Mouse (Mus musculus): ENCODE measurements around the gene Fbxo39.
A peak's percentile ranks its signal among the peaks of the same experiment; 100 is the strongest.

Fbxo39 gene

GRCm38 (mm10) chr11:72363523-72364240 lies 49.4 kb downstream of the Fbxo39 start:
- peak; percentile 18 for DNase-seq (ENCODE audit: low read depth)

DNA sequence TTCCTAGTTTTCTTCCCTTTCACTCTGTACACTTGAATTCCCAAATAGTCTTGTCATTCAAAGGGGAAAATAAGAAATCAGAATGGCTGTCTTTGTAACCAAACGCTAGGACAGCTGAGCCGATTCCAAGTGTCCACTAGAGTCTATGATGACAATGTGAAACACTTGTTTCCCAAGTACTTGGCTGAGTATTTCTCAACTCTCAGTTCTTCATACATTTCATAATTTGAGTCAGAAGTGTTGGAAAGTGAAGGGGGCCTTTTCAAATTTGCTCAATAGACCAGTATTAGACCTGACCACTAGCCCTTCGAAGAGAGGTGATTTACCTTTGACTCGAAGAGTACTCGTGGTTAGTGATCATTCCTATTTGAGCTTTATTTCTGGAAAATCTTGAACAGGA lies 50.3 kb downstream of the Fbxo39 start:
- DNase-seq (ENCODE audit: low read depth) = no peak

DNA sequence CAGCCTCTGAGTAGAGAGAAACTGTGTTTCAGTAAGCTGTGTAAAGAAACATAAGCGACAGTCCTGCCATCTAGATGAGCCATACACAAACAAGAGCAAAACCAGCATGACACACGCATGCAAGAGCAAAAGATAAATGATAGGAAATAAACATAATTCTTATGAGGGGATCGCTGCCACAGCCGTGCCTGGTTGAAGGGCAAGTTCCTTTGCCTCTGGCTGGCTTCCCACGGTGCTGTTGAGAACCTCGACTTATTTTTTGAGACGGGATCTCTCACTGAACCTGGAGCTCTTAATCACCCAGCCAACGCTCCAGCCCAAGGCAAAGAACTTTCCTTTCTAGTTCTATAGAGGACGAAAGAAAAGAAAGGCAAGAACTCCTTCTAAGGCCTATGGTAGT lies 51.9 kb downstream of the Fbxo39 start:
- DNase-seq (ENCODE audit: low read depth) = no peak

DNA sequence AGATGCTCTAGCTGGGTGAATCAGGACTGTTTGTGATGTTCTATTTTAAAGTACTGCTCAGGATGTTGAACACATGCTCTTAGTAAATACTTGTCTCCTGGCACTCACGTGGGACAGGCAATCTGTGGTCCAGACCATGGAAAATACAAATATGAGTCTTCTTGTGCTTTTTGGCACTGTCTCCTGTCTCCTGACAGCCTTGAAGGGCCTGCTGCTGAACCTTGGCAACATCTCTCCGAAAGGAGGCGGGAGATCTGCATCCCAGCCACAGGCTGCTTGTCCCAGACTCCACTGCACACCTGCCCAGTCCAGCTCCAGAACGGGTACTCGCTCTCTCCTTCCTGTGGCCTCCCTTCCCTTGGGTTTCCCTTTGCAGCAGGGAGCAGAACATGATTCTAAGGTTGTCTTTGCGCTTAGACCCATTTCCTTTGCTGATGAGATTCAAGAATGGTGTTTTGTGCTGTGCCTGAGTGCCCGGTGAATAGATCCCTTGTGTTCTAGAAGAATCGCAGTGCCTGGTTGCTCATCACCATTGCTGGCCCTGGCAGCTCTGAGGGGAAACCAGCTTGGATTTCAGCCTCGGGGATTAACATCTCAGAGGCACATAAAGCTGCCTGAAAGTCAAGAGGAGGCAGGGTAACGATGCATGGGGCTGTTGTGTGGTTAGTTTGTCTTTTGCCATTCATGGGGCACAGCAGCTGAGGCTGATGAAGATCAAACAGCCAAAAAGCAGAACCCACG lies 53.9 kb downstream of the Fbxo39 start:
- peak; percentile 17 for DNase-seq (ENCODE audit: low read depth)

Measured in NIH3T3 (cell line).